ENCODE assay signal across 8 mouse cellular contexts in genomic region chr16:92313953-92314741, GRCm38 (mm10). TPM values are rescaled to one million over a fixed set of nuclear protein-coding genes. Genes with fewer than 3 reads are reported as not detected.
DNase-seq lines count a peak whose midpoint lies in the region; ATAC-seq lines count a peak whose summit lies in the region.

No protein-coding gene starts in this region.

- peaks cover 12% of the 10 kb centered on the region for H3K36me3 ChIP-seq in forebrain, embryonic 15.5 days
- peaks cover 25% of the 10 kb centered on the region for H3K36me3 ChIP-seq in hindbrain, embryonic 15.5 days

- no peak overlapping the region for H3K4me2 ChIP-seq in forebrain, embryonic 15.5 days (replicated peaks)
- no peak overlapping the region for H3K4me2 ChIP-seq in hindbrain, embryonic 15.5 days

- DNase-seq in layer of hippocampus, adult 11-12 months (ENCODE audit: low spot score) = peak; percentile 34
- DNase-seq in layer of hippocampus, adult 9-10 months (ENCODE audit: low spot score) = no peak
- DNase-seq in cerebellum, adult 18-20 months = peak; percentile 50 to 55
- DNase-seq in left cerebral cortex, postnatal 25 days (ENCODE audit: low spot score in 2 of 2) = peak; percentile 35 to 73
- peak; percentile 73 for DNase-seq in mesoderm, embryonic 11.5 days (ENCODE audit: low read depth, low spot score)
- peak; percentile 13 to 41 for DNase-seq in spleen, postnatal 10 days (ENCODE audit: low spot score in 2 of 2)

- intact Hi-C loops in left cerebral cortex, postnatal 25 days (cut with DNase I) = loop anchor here (1.0 to 10.0 kb wide), 2 partner anchors 21 to 1231 kb away; no protein-coding TSS in a partner anchor

- 50% methylated on average over 13 of the region's 13 CpGs for WGBS in forebrain, embryonic 15.5 days
- 51% methylated on average over 13 of the region's 13 CpGs for WGBS in hindbrain, embryonic 15.5 days

- no peak overlapping the region for H3K9ac ChIP-seq in forebrain, embryonic 15.5 days (replicated peaks)
- no peak overlapping the region for H3K9ac ChIP-seq in hindbrain, embryonic 15.5 days

- H3K27me3 ChIP-seq in forebrain, embryonic 15.5 days = no peaks in the 10 kb centered on the region
- no peaks in the 10 kb centered on the region for H3K27me3 ChIP-seq in hindbrain, embryonic 15.5 days

- peak; percentile 71 for ATAC-seq in forebrain, embryonic 15.5 days (replicated peaks)
- ATAC-seq in hindbrain, embryonic 15.5 days (ENCODE audit: low FRiP score, low read depth) = peak; percentile 74

- H3K4me3 ChIP-seq in forebrain, embryonic 15.5 days = no peak overlapping the region
- no peak overlapping the region for H3K4me3 ChIP-seq in hindbrain, embryonic 15.5 days

- H3K4me1 ChIP-seq in forebrain, embryonic 15.5 days = no peaks in the 10 kb centered on the region
- H3K4me1 ChIP-seq in hindbrain, embryonic 15.5 days (replicated peaks) = 0 out of 2 replicates have a peak, but pooled peaks cover 7% of the 10 kb centered on the region

- no peaks in the 10 kb centered on the region for H3K9me3 ChIP-seq in forebrain, embryonic 15.5 days
- no peaks in the 10 kb centered on the region for H3K9me3 ChIP-seq in hindbrain, embryonic 15.5 days

- H3K27ac ChIP-seq in forebrain, embryonic 15.5 days (replicated peaks) = no peak overlapping the region
- H3K27ac ChIP-seq in hindbrain, embryonic 15.5 days (replicated peaks) = no peak overlapping the region

RNA-seq across cellular contexts. Expression of gene Fam243, which starts 7.1 kb away (rescaled TPM):
- 0.17 TPM in 1 of 2 replicates, not detected in the other for polyA plus RNA-seq in forebrain, embryonic 15.5 days (2015; fragmentation: Nextera tagmentation; extraction: Ambion mirVana)
- polyA plus RNA-seq in hindbrain, embryonic 15.5 days (2015; fragmentation: Nextera tagmentation; extraction: Ambion mirVana) = 0.08 TPM in 1 of 2 replicates, not detected in the other
- not detected for total RNA-seq in left cerebral cortex, postnatal 25 days (2021)

RNA-seq across cellular contexts. Expression of gene Smim11, which starts 13.1 kb away (rescaled TPM):
- 92.6 and 107 TPM in 2 replicates for polyA plus RNA-seq in forebrain, embryonic 15.5 days (2015; fragmentation: Nextera tagmentation; extraction: Ambion mirVana)
- 59.3 and 71.4 TPM in 2 replicates for polyA plus RNA-seq in hindbrain, embryonic 15.5 days (2015; fragmentation: Nextera tagmentation; extraction: Ambion mirVana)
- total RNA-seq in left cerebral cortex, postnatal 25 days (2021) = 10 to 100 TPM; 17.8 to 20.7 TPM

RNA-seq across cellular contexts. Expression of gene Kcne2, which starts 22.0 kb away (rescaled TPM):
- polyA plus RNA-seq in forebrain, embryonic 15.5 days (2015; fragmentation: Nextera tagmentation; extraction: Ambion mirVana) = 11.5 and 23.2 TPM in 2 replicates
- 23.0 and 31.7 TPM in 2 replicates for polyA plus RNA-seq in hindbrain, embryonic 15.5 days (2015; fragmentation: Nextera tagmentation; extraction: Ambion mirVana)
- total RNA-seq in left cerebral cortex, postnatal 25 days (2021) = 1 to 10 TPM in 1 of 2 experiments, under 1 TPM in 1; 0.69 to 1.7 TPM

RNA-seq across cellular contexts. Expression of gene Kcne1, which starts 45.1 kb away (rescaled TPM):
- polyA plus RNA-seq in forebrain, embryonic 15.5 days (2015; fragmentation: Nextera tagmentation; extraction: Ambion mirVana) = 0.33 TPM in 1 of 2 replicates, not detected in the other
- 0.27 TPM in 1 of 2 replicates, not detected in the other for polyA plus RNA-seq in hindbrain, embryonic 15.5 days (2015; fragmentation: Nextera tagmentation; extraction: Ambion mirVana)
- total RNA-seq in left cerebral cortex, postnatal 25 days (2021) = not detected
